Mouse (Mus musculus): ENCODE measurements around the gene Phb2. TPM values are rescaled to one million over a fixed set of nuclear protein-coding genes. Genes with fewer than 3 reads are reported as not detected.

The Phb2 gene
- total RNA-seq, 1 experiment from 2014 or later, result 138 TPM

DNA sequence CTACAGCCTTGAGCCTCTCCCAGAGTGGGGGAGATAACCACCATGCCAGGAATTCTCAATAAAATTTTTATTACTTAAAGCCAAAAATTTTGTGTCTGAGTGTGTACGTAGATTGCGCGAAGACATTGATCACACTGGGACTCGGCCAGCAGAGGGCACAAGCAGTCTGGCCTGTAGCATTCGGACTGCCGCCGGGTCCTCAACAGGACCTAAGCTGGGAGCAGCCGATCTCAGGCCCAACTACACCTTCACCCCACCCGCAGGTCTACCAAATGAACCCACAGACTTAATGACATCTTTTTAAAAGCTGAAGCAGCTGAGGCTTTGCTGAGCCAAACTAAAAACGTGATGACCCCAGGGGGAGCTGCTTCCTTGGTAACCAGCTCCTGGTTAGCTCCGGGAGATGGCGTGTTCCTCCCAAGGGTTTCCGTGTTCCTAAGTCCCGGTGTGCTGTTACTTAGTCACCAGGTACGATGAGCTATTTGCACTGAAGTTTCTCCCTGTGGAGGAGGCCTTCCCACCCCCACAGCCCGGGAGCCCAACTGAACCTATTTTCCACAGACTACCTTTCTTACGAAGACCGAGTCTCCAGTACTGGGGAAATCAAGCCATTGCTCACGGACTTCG lies 4.8 kb downstream of the Phb2 start:
- ATAC-seq (replicated peaks; ENCODE audit: insufficient number of reproducible peaks, low FRiP score, low TSS enrichment, poor library complexity, severe bottlenecking), result peak; percentile 62

DNA sequence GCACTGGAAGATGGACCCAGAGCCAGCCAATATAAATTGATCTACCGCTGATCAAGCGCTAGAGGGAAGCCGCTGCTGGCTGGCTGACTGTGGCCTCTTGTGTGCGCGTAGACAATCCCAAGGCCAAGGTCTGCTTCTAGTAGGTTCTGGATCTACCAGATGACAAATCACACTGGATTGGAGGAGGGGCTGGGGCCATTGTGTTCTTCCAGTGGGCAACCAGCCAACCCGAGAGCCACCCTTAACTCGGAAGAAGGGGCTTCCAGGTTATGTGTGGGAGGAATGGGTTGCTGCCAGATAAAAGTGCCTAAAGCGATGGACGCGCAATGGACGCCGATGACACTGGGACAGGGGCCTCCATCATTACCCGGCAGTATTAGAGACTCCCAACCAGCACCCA lies 5.8 kb downstream of the Phb2 start:
- ATAC-seq (replicated peaks; ENCODE audit: insufficient number of reproducible peaks, low FRiP score, low TSS enrichment, poor library complexity, severe bottlenecking), result no peak

DNA sequence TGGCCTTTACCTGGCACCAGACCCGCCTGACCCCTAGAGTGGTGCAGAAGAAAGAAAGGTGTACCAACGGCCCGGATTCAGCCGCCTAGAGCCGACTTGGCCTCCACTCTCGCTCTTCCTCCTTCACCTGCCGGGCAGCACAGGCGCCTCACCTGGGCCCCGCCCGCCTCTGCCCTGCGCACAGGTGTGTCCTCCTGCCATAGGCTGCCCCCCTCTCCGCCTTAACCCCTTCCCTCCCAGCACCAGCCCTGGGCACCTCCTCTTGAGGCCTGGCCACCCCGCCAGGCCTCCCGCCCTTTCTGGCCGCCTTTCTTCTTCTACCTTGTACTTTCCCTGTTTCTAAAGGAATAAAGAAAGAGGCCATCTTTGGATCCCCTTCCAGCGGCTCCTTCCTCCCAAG lies 6.6 kb downstream of the Phb2 start:
- ATAC-seq (replicated peaks; ENCODE audit: insufficient number of reproducible peaks, low FRiP score, low TSS enrichment, poor library complexity, severe bottlenecking), result no peak

DNA sequence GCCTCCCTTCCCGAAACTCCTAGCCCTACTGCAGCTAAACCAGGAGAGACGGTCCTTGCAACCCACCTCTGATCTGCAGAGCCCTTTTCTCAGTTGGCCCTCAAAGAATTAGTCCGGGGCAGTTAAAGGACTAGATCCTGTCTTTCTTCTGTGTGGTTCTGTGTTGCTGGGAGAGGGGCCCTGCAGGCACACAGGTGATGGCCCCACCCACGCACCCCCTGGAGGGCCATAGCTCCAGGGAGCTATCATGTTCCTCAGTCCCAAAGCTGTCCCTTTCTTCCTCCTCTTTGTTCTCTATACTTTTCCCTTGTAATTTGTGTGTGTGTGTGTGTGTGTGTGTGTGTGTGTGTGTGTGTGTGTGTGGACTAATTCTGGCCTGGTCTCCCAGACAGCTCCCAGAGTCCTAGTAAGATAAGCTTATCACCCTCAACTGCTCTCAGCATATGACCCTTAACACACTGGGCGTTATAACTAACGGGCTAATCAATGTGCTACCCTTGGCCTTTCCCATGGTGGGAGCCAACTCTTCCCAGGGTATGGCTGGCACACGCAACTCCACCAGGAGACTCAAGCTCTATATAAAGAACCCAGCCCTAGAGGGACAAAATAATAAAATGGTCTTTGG lies 7.3 kb downstream of the Phb2 start:
- ATAC-seq (replicated peaks; ENCODE audit: insufficient number of reproducible peaks, low FRiP score, low TSS enrichment, poor library complexity, severe bottlenecking), result no peak

DNA sequence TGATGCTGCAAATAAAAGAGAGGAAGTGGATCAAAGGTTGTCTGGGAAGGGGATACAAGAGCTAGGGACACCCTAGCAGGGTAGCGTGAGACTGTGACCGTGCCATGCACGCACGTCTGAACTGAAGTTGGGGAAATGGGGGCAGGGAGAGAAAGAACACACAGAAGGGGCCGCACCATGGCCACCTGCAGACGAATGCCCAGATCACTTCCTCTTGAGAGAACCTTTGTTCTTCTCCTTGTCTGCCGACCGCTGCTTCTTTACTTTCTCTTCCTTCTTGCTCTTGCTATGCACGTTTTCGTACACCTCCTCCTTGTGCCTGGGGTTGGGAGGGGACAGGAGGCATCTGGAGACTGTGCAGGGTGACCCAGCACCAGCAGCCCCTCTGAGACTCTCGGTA lies 8.8 kb downstream of the Phb2 start:
- no peak for ATAC-seq (replicated peaks; ENCODE audit: insufficient number of reproducible peaks, low FRiP score, low TSS enrichment, poor library complexity, severe bottlenecking)

DNA sequence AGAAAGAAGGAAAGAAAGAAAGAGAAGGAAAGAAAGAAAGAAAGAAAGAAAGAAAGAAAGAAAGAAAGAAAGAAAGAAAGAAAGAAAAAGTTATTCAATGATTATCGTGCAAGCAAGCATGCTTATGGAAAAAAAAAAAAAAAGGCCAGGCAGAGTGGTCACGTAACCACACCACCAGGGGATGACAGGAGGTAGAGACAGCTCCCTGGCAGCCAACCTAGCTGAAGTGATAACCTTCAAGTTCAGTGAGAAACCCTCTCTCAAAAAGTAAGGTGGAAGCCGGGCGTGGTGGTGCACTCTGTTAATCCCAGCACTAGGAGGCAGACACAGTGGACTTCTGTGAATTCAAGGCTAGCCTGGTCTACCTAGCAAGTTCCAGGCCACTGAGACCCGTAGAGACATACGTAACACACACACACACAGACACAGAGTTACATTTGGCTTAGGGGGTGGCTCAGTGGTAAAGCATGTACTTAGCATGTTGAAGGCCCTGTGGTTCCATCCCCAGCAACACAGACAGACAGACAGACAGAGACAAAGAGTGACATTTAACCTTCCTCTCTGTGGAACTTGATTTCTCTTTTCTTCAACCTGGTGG lies 10.8 kb downstream of the Phb2 start:
- ATAC-seq (replicated peaks; ENCODE audit: insufficient number of reproducible peaks, low FRiP score, low TSS enrichment, poor library complexity, severe bottlenecking), result 0 out of 2 replicates have a peak, but pooled peaks have one; percentile 20

DNA sequence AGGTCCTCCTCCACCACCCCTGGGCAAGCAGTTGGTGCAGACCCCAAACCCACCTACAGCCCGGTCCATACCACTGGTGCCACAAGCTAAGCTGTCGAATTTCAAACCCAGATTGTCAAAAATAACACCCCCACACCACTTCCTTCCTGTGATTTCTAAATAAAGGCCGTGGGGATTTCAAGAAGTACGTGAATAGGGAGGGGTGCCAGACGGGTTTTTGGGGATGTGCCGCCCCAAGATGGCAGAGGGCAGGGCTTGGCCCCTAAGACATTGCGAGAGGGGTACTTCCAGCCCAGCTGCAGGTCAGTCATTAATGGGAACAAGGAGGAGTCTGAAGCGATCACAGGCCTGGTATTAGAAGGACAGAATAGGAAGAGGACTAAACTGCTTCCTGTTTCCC lies 11.4 kb downstream of the Phb2 start:
- ATAC-seq (replicated peaks; ENCODE audit: insufficient number of reproducible peaks, low FRiP score, low TSS enrichment, poor library complexity, severe bottlenecking), result peak; percentile 79

DNA sequence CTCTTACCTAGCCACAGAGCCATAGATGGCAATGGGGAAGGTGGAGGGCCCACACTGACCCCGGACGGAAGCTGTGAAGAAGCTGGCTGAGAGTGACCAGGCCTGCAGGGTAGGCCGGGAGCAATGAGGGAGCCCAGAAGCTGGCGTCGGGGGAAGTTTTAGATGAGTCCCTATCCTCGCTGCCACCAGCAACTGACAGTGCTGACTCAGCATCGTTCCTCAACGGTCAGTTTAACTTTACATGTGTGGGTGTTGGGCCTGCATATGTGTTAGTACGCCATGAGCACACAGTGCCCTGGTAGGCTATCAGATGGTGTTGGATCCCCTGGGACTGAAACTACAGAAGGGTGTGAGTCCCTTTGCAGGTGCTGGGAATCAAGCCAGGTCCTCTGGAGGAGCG lies 12.3 kb downstream of the Phb2 start:
- ATAC-seq (replicated peaks; ENCODE audit: insufficient number of reproducible peaks, low FRiP score, low TSS enrichment, poor library complexity, severe bottlenecking), result no peak

DNA sequence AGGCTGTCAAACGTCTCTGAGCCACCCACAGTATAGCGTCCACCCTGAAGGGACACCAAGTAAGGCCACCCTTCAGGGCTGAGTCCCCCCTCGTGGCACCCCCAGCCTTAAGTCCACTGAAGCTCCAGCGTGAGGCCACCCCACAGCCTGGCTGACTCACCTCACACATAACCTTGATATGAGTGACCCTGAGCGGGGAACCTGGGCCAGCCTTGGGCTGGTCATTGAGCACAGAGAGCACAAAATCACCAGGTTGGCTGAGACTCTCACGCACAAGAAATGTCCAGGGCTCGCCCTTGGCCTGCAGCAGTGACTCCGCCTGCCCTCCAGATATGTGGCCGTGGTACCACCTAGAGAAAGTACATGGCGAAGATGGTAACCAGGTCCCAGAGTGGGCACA lies 16.5 kb downstream of the Phb2 start:
- ATAC-seq (replicated peaks; ENCODE audit: insufficient number of reproducible peaks, low FRiP score, low TSS enrichment, poor library complexity, severe bottlenecking), result no peak

DNA sequence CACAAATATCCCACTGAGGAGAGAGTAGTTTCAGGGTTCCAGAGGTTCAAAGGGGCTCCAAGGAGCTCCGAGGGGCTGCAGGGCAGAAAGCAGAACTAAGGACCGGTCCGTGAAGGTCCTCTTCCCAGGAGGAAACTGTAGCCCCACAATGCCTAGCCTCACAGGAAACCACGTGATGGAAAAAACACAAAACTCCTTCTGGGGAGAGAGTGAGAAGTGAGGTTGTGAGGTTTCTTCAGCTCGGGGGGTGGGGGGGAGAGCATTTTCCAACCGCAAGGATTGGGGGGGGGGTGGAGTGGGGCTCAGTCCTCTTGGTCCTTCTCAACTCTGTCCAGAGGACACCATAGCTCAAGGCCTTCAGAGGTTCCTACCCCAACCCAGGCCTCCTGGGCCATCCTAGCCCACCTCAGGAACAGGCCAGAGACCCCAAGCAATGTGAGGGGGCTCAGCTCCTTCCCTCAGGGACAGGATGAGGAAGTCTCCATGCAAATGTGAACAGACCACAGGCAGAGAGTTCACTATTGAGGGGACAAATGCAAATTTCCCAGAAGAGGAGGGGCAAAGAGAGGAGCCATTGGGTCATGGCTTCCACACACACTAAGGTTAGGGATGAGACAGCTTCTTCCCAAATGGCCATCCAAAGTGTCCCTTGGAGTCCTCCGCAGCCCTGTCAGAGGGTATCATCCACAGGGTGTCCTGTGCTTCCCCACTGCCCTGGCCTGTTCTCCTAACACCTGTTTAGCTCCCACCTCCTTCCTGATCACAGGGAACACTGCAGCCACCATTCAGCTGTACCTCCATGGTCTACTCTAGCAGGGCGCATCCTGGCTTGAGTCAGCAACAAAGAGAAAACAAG lies 17.9 kb downstream of the Phb2 start:
- peak; percentile 53 for ATAC-seq (replicated peaks; ENCODE audit: insufficient number of reproducible peaks, low FRiP score, low TSS enrichment, poor library complexity, severe bottlenecking)

DNA sequence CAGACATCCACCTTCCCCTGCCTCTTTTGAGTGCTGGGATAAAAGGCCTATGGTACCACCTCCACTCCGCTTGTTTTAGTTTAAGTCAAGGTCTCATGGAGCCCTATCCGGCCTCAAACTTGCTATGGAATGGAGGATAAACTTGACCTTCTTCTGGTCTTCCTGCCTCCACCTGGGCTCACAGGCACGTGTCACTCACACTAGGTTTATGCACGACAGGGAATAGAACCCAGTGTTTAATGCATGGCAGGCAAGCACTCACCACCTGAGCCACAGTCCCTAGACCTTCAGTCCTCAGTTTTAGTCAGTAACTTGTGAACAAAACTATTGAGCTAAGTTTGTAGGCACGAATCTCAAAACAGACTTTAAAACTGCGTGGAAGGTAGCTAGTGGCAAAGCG lies 18.9 kb downstream of the Phb2 start:
- ATAC-seq (replicated peaks; ENCODE audit: insufficient number of reproducible peaks, low FRiP score, low TSS enrichment, poor library complexity, severe bottlenecking), result no peak

DNA sequence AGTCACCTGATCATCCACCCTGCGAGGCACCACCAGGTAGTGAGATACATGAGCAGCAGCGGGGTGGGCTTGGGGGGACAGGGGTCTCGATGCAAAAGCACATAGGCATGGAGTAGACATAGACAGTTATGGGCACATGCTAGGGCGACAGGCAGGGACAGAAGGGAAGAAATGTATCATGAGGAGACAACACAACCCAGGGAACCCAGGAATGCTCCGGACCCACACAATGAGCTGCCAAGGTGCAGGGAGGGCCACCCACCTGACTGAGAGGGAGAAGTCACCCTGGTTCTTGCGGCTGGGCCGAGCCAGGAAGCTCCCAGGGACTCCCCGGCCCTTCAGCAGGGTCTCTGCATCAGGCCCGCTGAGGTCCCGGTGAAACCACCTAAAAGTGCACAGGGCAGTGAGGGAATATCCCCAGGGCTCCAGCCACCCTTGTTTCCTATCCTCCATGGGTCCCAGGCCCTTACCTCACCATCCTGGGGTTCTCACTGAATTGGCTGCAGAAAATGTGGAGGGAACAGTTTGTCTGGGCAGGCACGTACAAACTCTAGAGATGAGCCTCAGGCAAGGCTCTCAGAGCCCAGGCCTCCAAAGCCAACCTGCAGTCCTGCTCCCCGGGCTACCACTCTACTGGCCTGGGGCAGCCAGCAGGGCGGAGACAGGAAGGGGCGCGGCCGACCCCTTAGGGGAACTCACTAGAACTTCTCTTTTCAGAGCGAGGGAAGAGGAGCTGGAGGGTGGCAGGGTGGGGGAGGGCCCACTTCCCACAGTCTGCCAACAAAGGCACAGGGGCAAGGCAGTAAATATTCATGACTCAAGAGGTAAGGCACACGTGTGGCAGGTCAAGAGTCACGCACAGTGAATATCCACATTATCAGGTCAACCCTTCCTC lies 20.6 kb downstream of the Phb2 start:
- ATAC-seq (replicated peaks; ENCODE audit: insufficient number of reproducible peaks, low FRiP score, low TSS enrichment, poor library complexity, severe bottlenecking), result peak; percentile 89

DNA sequence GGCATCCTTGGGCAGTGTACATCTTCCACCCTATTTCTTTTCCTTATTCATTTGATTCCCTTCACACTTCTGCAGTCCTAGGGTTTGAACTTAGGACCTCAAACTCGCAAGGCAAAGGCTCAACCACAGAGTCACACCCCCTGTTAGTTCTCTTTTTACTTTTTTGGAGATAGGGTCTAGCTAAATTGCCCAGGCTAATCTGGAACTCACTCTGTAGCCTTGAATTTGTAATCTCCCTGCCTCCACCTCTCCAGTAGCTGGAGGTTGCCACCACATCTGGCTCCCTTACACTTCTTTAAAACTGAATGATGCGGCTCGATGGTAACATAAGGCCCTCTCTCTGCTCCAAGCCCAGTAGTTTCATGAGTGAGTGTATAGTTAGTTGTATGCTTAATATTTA lies 22.3 kb downstream of the Phb2 start:
- ATAC-seq (replicated peaks; ENCODE audit: insufficient number of reproducible peaks, low FRiP score, low TSS enrichment, poor library complexity, severe bottlenecking), result no peak

DNA sequence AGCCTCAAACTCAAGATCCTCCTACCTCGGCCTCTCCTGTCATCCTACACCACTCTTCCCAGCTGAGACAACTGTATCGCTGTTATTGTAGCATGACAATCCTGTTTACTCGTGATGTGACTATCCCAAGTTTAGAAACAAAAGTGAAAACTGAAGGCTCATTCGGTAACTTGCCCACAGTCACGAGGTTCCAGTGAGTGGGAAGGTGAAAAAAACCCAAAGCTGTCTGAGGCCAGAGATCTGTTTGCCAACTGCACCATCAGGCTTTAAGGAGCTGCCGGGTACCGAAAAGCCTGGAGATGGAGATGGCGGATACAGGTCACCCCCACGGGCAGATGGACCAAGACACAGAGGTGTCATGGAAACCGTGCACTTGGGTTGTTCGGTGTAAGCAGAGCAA lies 24.9 kb downstream of the Phb2 start:
- no peak for ATAC-seq (replicated peaks; ENCODE audit: insufficient number of reproducible peaks, low FRiP score, low TSS enrichment, poor library complexity, severe bottlenecking)

DNA sequence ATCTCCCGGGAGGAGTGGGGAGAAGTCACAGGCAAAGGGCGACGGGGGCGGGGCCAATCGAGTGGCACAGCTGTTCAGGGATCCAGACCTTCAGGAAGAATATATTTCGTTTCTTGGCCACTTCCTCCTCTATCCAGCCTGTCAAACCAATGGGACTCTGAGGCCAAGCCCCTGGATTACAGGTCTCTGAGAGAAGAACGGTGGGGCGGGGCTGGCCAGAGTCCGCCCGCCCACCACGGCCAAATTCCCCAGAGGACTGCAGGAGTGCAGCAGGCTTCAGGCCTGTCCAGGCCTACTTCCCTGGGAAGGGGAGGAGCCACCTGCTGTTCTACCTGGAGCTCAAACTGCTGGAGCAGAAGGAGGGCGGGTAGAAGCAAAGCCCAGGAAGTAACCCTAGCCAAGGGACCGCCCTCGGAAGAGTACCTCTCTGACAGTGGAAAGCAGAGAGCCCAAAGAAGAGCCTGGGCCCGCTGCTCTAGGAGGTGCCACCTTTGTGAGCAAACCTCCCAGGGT lies 26.4 kb downstream of the Phb2 start, which contains the start of gene Ptpn6:
Gene Ptpn6 (minus strand): TSS at position 204 of the 513 bp plus-strand sequence.
- ATAC-seq (replicated peaks; ENCODE audit: insufficient number of reproducible peaks, low FRiP score, low TSS enrichment, poor library complexity, severe bottlenecking), result peak; percentile 11; the same call in 1 of the 2 replicates

DNA sequence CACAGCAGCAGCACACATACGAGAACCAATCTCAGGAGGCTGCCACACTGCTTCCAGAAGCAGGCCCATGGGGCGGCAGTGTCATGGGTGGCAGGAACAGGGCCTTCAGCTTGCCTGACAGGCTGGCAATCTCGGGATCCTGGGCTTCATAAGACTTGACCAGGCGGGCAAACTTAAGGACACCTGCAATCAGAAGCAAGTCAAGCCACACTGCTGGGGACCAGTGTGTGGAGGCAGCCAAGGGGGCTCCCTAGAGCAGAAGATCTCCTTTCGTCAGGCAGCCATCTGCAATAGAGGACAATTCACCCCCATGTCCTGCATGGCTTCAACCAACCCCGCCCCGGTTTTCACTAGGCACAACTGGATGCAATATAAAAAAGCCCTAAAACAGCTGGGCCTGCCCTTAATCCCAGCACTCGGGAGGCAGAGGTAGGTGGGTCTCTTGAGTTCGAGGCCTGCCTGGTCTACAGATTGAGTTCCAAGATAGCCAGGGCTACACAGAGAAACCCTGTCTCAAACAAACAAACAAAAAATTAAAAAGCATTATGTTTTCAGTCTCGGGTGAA lies 27.2 kb downstream of the Phb2 start:
- ATAC-seq (replicated peaks; ENCODE audit: insufficient number of reproducible peaks, low FRiP score, low TSS enrichment, poor library complexity, severe bottlenecking), result no peak

DNA sequence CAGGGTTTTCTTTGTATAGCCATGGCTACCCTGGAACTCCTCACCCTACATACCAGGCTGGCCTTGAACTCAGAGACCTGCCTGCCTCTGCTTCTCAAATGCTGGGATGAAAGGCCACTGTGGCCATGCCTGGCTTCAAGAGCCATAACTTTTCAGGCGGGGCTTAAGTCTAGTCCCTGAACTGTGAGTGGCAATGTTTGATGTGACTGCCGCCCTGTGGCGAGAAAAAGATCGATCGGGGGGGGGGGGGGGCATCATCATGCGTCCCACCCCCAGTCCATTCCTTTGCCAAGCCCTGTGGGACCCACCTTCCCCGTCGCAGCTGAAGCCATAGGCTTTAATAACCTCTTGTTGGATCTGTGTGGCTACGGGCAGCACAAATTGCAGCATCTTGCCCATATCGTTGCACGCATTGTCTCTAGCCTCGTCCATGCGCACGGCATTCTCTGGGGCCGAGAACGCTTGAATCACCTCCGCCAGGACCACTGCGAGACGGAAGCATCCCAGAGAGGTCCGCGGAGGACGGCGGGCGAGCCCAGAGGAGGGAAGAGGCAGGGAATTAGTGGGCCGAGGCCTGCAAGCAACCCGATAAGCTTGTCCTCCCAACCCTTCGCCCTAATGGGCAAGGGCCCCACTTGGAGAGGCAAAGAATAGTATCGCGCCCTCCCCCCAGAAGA lies 28.2 kb downstream of the Phb2 start:
- ATAC-seq (replicated peaks; ENCODE audit: insufficient number of reproducible peaks, low FRiP score, low TSS enrichment, poor library complexity, severe bottlenecking), result peak; percentile 29
